Mouse (Mus musculus) neutrophil, adult 83 days (primary cell): ENCODE results near the gene Ang5. TPM values are rescaled to one million over a fixed set of nuclear protein-coding genes. Genes with fewer than 3 reads are reported as not detected.

Experiments
- total RNA-seq, 2 experiments: library from RNA; stranded (reverse); gene quantifications; one replicate each; pipeline ENCODE4 v1.2.4; 2023

The Ang5 gene
- not detected for total RNA-seq

GRCm38 (mm10) chr14:43956769-43957168, at the start of gene Ang5:
Ang5 (plus strand) TSS chr14:43957069.

GRCm38 (mm10) chr14:43923459-43923858, 33.4 kb upstream of the Ang5 start, which contains the start of gene Ear10:
Ear10 (minus strand) TSS chr14:43923559.

GRCm38 (mm10) chr14:43924688-43925403, 32.0 kb upstream of the Ang5 start, which contains the start of gene Gm8113:
Gm8113 (plus strand) TSS chr14:43925390.

GRCm38 (mm10) chr14:44002169-44002568, 45.3 kb downstream of the Ang5 start, which contains the start of gene Ang6:
Ang6 (minus strand) TSS chr14:44002269.

Other genes with a start within 250 kb of the Ang5 start
- gene Gm16506, start 229.6 kb upstream of the Ang5 start, total RNA-seq: not detected
- gene Gm6526, start 209.2 kb upstream of the Ang5 start, total RNA-seq: not detected
- gene Gm8180, start 172.3 kb upstream of the Ang5 start, total RNA-seq: not detected
- gene Ear1, start 81.6 kb upstream of the Ang5 start, total RNA-seq: 10 to 100 TPM; 35.6 to 84.2 TPM
- not detected for gene Ear10, start 33.5 kb upstream of the Ang5 start, total RNA-seq
- 1 to 10 TPM in 1 of 2 experiments, under 1 TPM in 1; 0.60 to 3.6 TPM for gene Gm8113, start 31.7 kb upstream of the Ang5 start, total RNA-seq
- gene Ang6, start 45.2 kb downstream of the Ang5 start, total RNA-seq: not detected
- gene Ear2, start 145.6 kb downstream of the Ang5 start, total RNA-seq: 100 to 1,000 TPM; 158 to 214 TPM
- not detected for gene Gm3327, start 166.8 kb downstream of the Ang5 start, total RNA-seq
- not detected for gene Gm8212, start 240.6 kb downstream of the Ang5 start, total RNA-seq